Mouse (Mus musculus) small intestine, adult 2 months (tissue): Measurements from ENCODE around the gene Ppp2r3d.

Experiments used
- CTCF ChIP-seq: fragments of 200-500 bp; IDR thresholded peaks from 2 replicates; pipeline ENCODE4 v1.5.1; 2012; ENCODE audit warnings: low read depth, mild to moderate bottlenecking, control low read depth, inconsistent platforms, low read length, moderate library complexity, mixed read lengths; ENCODE audit not compliant: insufficient replicate concordance, insufficient read length; ENCODE audit errors: extremely low read depth
- POLR2A ChIP-seq: fragments of 200-500 bp; IDR thresholded peaks from 2 replicates; pipeline ENCODE4 v1.6.1; 2012; ENCODE audit warnings: low read depth, mild to moderate bottlenecking, control low read depth, inconsistent platforms, low read length, moderate library complexity

GRCm38 (mm10) chr9:124412921-124413320 is 63.8 kb downstream of the Ppp2r3d start:
- TF ChIP-seq CTCF (no peak), POLR2A (no peak)
